In the genomic region with DNA sequence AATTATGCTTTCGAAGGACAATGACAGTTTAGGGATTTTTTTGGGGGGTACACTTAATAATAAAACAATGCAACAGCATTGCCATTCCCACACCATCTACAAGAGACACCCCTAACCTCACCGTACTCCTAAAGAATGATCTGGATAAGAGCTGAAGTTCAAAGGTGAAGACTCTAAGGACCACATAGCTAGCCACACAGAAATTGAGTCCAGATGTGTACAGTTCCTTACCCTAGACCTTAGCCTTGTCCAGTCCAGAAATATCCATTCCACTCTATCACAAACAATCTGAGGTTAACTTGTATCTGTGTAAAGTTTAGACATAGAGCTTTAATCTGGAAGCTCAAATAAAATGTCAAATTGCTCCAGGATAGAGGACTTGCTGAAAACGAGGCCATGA, we compare ENCODE assay signal across 21 mouse cellular contexts. TPM values are rescaled to one million over a fixed set of nuclear protein-coding genes. Genes with fewer than 3 reads are reported as not detected.
DNase-seq lines count a peak whose midpoint lies in the region; ATAC-seq and TF ChIP-seq lines count a peak whose summit lies in the region.
"Had no signal": no experiment of that assay in that cellular context is flagged by ENCODE, and none has a peak within 500 bp of the region (broad histone marks: within the 10 kb centered on the region; RNA-seq: fewer than 3 reads in every experiment).

No protein-coding gene starts in this region.

- dilution Hi-C loops in CH12.LX (cut with MboI; ENCODE audit: extremely low pct_ligation_motif_present, extremely low pct_unique_long_range_greater_than_20kb, low sequenced_read_pairs) = no loop called here

- H3K36me3 ChIP-seq in midbrain, embryonic 11.5 days (ENCODE audit: control insufficient read depth, insufficient read depth, low read length) = no peaks in the 10 kb centered on the region
- H3K36me3 ChIP-seq in midbrain, embryonic 14.5 days (ENCODE audit: control insufficient read depth, insufficient read depth, low read length) = no peaks in the 10 kb centered on the region
- H3K36me3 ChIP-seq in CH12.LX (replicated peaks in 1 of 2; ENCODE audit: control insufficient read depth in 1 of 2, insufficient read depth in 1 of 2, low read length in 1 of 2) = no peaks in the 10 kb centered on the region
- H3K36me3 ChIP-seq: embryonic facial prominence, embryonic 13.5 days; embryonic facial prominence, embryonic 15.5 days; forebrain, embryonic 10.5 days; forebrain, embryonic 12.5 days had no signal

- no peak for TF ChIP-seq CTCF in CH12.LX (conservative IDR thresholded peaks at IDR 0.05 in 1 of 2, IDR thresholded peaks at IDR 0.05 in 1 of 2; ENCODE audit: low read depth in 2 of 2, low read length in 2 of 2)

- TF ChIP-seq POLR2A in CH12.LX (IDR thresholded peaks at IDR 0.05; ENCODE audit: low read depth, low read length) = no peak

- TF ChIP-seq RAD21 in CH12.LX (IDR thresholded peaks at IDR 0.05; ENCODE audit: low read depth, low read length) = no peak

- no peak for ATAC-seq in midbrain, embryonic 11.5 days (ENCODE audit: low FRiP score)
- ATAC-seq in midbrain, embryonic 14.5 days (ENCODE audit: low FRiP score, low TSS enrichment) = no peak
- ATAC-seq: forebrain, embryonic 14.5 days; forebrain, embryonic 16.5 days had no signal

- H3K27ac ChIP-seq in midbrain, embryonic 11.5 days (ENCODE audit: low read depth, low read length) = no peak overlapping the region
- H3K27ac ChIP-seq in midbrain, embryonic 14.5 days (replicated peaks; ENCODE audit: low read depth, low read length) = no peak overlapping the region
- H3K27ac ChIP-seq in CH12.LX (ENCODE audit: insufficient read depth, low read depth) = no peak overlapping the region
- H3K27ac ChIP-seq: embryonic facial prominence, embryonic 13.5 days; embryonic facial prominence, embryonic 15.5 days; forebrain, embryonic 10.5 days; forebrain, embryonic 12.5 days had no signal

- H3K4me2 ChIP-seq in midbrain, embryonic 11.5 days = no peak overlapping the region
- H3K4me2 ChIP-seq in midbrain, embryonic 14.5 days (ENCODE audit: low read length) = no peak overlapping the region
- H3K4me2 ChIP-seq in CH12.LX (ENCODE audit: insufficient read depth, low read depth, poor library complexity, severe bottlenecking) = peak overlapping the region; percentile 59
- H3K4me2 ChIP-seq: embryonic facial prominence, embryonic 13.5 days; embryonic facial prominence, embryonic 15.5 days; forebrain, embryonic 12.5 days had no signal

- 69% methylated on average over 3 of the region's 3 CpGs for WGBS in midbrain, embryonic 11.5 days
- 78% methylated on average over 3 of the region's 3 CpGs for WGBS in midbrain, embryonic 14.5 days

- in situ Hi-C loops in CH12.LX (cut with MboI; ENCODE audit: low pct_ligation_motif_present, low pct_unique_long_range_greater_than_20kb, low sequenced_read_pairs) = no loop called here

- H3K4me1 ChIP-seq in midbrain, embryonic 11.5 days (ENCODE audit: control insufficient read depth, insufficient read depth, low read length) = peaks cover 11% of the 10 kb centered on the region; the same call in 1 of the 2 replicates
- H3K4me1 ChIP-seq in midbrain, embryonic 14.5 days (ENCODE audit: control insufficient read depth, insufficient read depth, low read length) = peaks cover 7% of the 10 kb centered on the region
- H3K4me1 ChIP-seq in CH12.LX (ENCODE audit: control insufficient read depth in 1 of 2, insufficient read depth in 2 of 2) = peaks cover 12 to 52% of the 10 kb centered on the region in 2 experiments

- no peak overlapping the region for H3K4me3 ChIP-seq in midbrain, embryonic 11.5 days (ENCODE audit: low read depth, low read length)
- H3K4me3 ChIP-seq in midbrain, embryonic 14.5 days (replicated peaks; ENCODE audit: low read depth, low read length) = no peak overlapping the region
- H3K4me3 ChIP-seq in CH12.LX (replicated peaks in 1 of 3; ENCODE audit: low read depth in 2 of 3, low read length in 2 of 3, poor library complexity in 1 of 3) = no peak overlapping the region
- H3K4me3 ChIP-seq: embryonic facial prominence, embryonic 13.5 days; embryonic facial prominence, embryonic 15.5 days; erythroblast, embryonic 14.5 days; forebrain, embryonic 10.5 days; forebrain, embryonic 12.5 days had no signal

- no peak overlapping the region for H3K9ac ChIP-seq in midbrain, embryonic 11.5 days (ENCODE audit: low read length)
- H3K9ac ChIP-seq in midbrain, embryonic 14.5 days (replicated peaks; ENCODE audit: low read length) = no peak overlapping the region
- H3K9ac ChIP-seq in CH12.LX (ENCODE audit: insufficient read depth, low read depth) = no peak overlapping the region
- H3K9ac ChIP-seq: embryonic facial prominence, embryonic 13.5 days; embryonic facial prominence, embryonic 15.5 days; forebrain, embryonic 12.5 days had no signal

- H3K79me2 ChIP-seq in CH12.LX (replicated peaks; ENCODE audit: control insufficient read depth, extremely low read depth, insufficient read depth, poor library complexity, severe bottlenecking) = no peaks in the 10 kb centered on the region

- H3K27me3 ChIP-seq in midbrain, embryonic 11.5 days (ENCODE audit: control insufficient read depth, insufficient read depth, low read length) = no peaks in the 10 kb centered on the region
- H3K27me3 ChIP-seq in midbrain, embryonic 14.5 days (ENCODE audit: control insufficient read depth, insufficient read depth, low read length) = 0 out of 2 replicates have a peak, but pooled peaks cover 5% of the 10 kb centered on the region
- H3K27me3 ChIP-seq in CH12.LX (replicated peaks) = peaks cover 2% of the 10 kb centered on the region

- no peak for TF ChIP-seq EP300 in CH12.LX (IDR thresholded peaks at IDR 0.05; ENCODE audit: low read length)

- DNase-seq in midbrain, embryonic 11.5 days (ENCODE audit: low spot score, missing footprints) = peak; percentile 49
- DNase-seq in midbrain, embryonic 14.5 days = no peak
- DNase-seq in CH12.LX (ENCODE audit: extremely low read depth) = no peak
- peak; percentile 46 for DNase-seq in embryo, embryonic 11 days
- no peak for DNase-seq in cerebellum, postnatal 4 days (ENCODE audit: low spot score in 2 of 2)
- DNase-seq in layer of hippocampus, postnatal 25 days (ENCODE audit: extremely low spot score in 1 of 2, low spot score in 1 of 2) = no peak
- DNase-seq: adrenal gland, adult 2 months; adrenal gland, postnatal 10 days; adrenal gland, postnatal 25 days; cerebellum, adult 11 months; cerebellum, adult 18-20 months; cerebellum, adult 9-10 months; cerebellum, postnatal 10 days; cerebellum, postnatal 25 days had no signal

- H3K9me3 ChIP-seq in midbrain, embryonic 11.5 days (ENCODE audit: control insufficient read depth, low read length) = no peaks in the 10 kb centered on the region
- no peaks in the 10 kb centered on the region for H3K9me3 ChIP-seq in midbrain, embryonic 14.5 days (ENCODE audit: control insufficient read depth, low read length)
- no peaks in the 10 kb centered on the region for H3K9me3 ChIP-seq in CH12.LX (replicated peaks; ENCODE audit: low read length)
- H3K9me3 ChIP-seq: embryonic facial prominence, embryonic 13.5 days; embryonic facial prominence, embryonic 15.5 days; forebrain, embryonic 10.5 days; forebrain, embryonic 12.5 days had no signal

TF ChIP-seq in CH12.LX, 34 proteins besides CTCF, POLR2A, EP300 and RAD21:
- TF ChIP-seq CHD1 (IDR thresholded peaks at IDR 0.05; ENCODE audit: low read depth, low read length) (no peak), ELF1 (IDR thresholded peaks at IDR 0.05; ENCODE audit: low read depth, low read length) (no peak), USF1 (IDR thresholded peaks at IDR 0.05; ENCODE audit: low read depth, low read length) (no peak), POLR2AphosphoS2 (IDR thresholded peaks at IDR 0.05; ENCODE audit: low read depth, low read length) (no peak), MXI1 (IDR thresholded peaks at IDR 0.05; ENCODE audit: low read depth, low read length) (no peak), JUN (IDR thresholded peaks at IDR 0.05; ENCODE audit: insufficient read depth, low read depth, low read length) (no peak), HCFC1 (IDR thresholded peaks at IDR 0.05; ENCODE audit: low read depth, low read length) (no peak), MAZ (IDR thresholded peaks at IDR 0.05; ENCODE audit: low read depth, low read length) (no peak), SMC3 (IDR thresholded peaks at IDR 0.05; ENCODE audit: low read depth, low read length) (no peak), TCF12 (IDR thresholded peaks at IDR 0.05; ENCODE audit: low read depth, low read length) (no peak), RCOR1 (conservative IDR thresholded peaks at IDR 0.05; ENCODE audit: low read depth, low read length) (no peak), UBTF (IDR thresholded peaks at IDR 0.05; ENCODE audit: low read depth, low read length) (no peak), TBP (conservative IDR thresholded peaks at IDR 0.05; ENCODE audit: low read depth, low read length) (no peak), MYC (IDR thresholded peaks at IDR 0.05; ENCODE audit: low read depth, low read length) (no peak), E2F4 (IDR thresholded peaks at IDR 0.05; ENCODE audit: insufficient replicate concordance, low read depth, low read length) (no peak), ZNF384 (IDR thresholded peaks at IDR 0.05; ENCODE audit: low read depth, low read length) (no peak)
TF ChIP-seq in CH12.LX: peak in this region for 0.

RNA-seq across cellular contexts. Expression of gene Lrrc8c, which starts 2.9 kb away (rescaled TPM):
- polyA plus RNA-seq in midbrain, embryonic 11.5 days (2014; fragmentation: Nextera tagmentation; extraction: Ambion mirVana) = 12.4 and 12.8 TPM in 2 replicates
- 13.0 and 16.7 TPM in 2 replicates for polyA plus RNA-seq in midbrain, embryonic 14.5 days (2014; fragmentation: Nextera tagmentation; extraction: Ambion mirVana)
- 2.4 and 5.9 TPM in 2 replicates for total RNA-seq in CH12.LX (2012; rRNA removed)
- total RNA-seq in CH12.LX (2014; rRNA removed) = 2.4 and 3.3 TPM in 2 replicates
- polyA plus RNA-seq in CH12.LX (2012; ENCODE audit: insufficient read length, low read depth) = 7.3 and 10.3 TPM in 2 replicates
- 10 to 100 TPM; 23.5 to 27.0 TPM for total RNA-seq in layer of hippocampus, postnatal 25 days (2021)

Comparison
In these comparisons a context has a peak if more than half of its experiments do, and no peak if none do; other contexts are left out.
1. DNase-seq: peak in midbrain, embryonic 11.5 days (single experiment) and embryo, embryonic 11 days (single experiment); none in midbrain, embryonic 14.5 days (single experiment), CH12.LX (single experiment), cerebellum, postnatal 4 days (0 of 2) and layer of hippocampus, postnatal 25 days (0 of 2).